Mouse (Mus musculus) heart, embryonic 11.5 days (tissue): ENCODE measurements around the gene Zfp341. TPM values are rescaled to one million over a fixed set of nuclear protein-coding genes. Genes with fewer than 3 reads are reported as not detected.
A peak's percentile ranks its signal among the peaks of the same experiment; 100 is the strongest.

Experiments
- ATAC-seq: fragments of 200-750 bp; cut with Nextera tagmentation; replicated peaks from 2 replicates; pipeline ENCODE4 v1.8.0; 2017; ENCODE audit warnings: moderate library complexity; ENCODE audit not compliant: insufficient number of reproducible peaks, low FRiP score, low TSS enrichment
- H3K27ac ChIP-seq: fragments of 300-500 bp; sonication (generic); 2 replicates; pipeline ENCODE4 v1.5.1; 2014; ENCODE audit warnings: mild to moderate bottlenecking, low read depth, low read length
- H3K27me3 ChIP-seq: fragments of 300-500 bp; sonication (generic); 2 replicates; pipeline ENCODE4 v1.6.1; 2014; ENCODE audit warnings: mild to moderate bottlenecking, low read length, mixed read lengths; ENCODE audit not compliant: control insufficient read depth, insufficient read depth
- H3K36me3 ChIP-seq: fragments of 300-500 bp; sonication (generic); 2 replicates; pipeline ENCODE4 v1.6.1; 2014; ENCODE audit warnings: mild to moderate bottlenecking, low read length, moderate library complexity, mixed read lengths; ENCODE audit not compliant: control insufficient read depth, insufficient read depth
- H3K4me1 ChIP-seq: fragments of 300-500 bp; sonication (generic); 2 replicates; pipeline ENCODE4 v1.6.1; 2014; ENCODE audit warnings: low read length; ENCODE audit not compliant: control insufficient read depth, insufficient read depth
- H3K4me2 ChIP-seq: fragments of 300-500 bp; sonication (generic); 2 replicates; pipeline ENCODE4 v1.6.1; 2014; ENCODE audit warnings: mild to moderate bottlenecking, moderate library complexity
- H3K4me3 ChIP-seq: fragments of 300-500 bp; sonication (generic); 2 replicates; pipeline ENCODE4 v1.5.1; 2014; ENCODE audit warnings: low read depth, low read length
- H3K9ac ChIP-seq: fragments of 300-500 bp; sonication (generic); 2 replicates; pipeline ENCODE4 v1.6.1; 2014; ENCODE audit warnings: mild to moderate bottlenecking, low read depth, low read length, moderate library complexity
- H3K9me3 ChIP-seq: fragments of 300-500 bp; sonication (generic); replicated peaks from 2 replicates; pipeline ENCODE4 v1.6.1; 2016; ENCODE audit warnings: low read length; ENCODE audit not compliant: control insufficient read depth
- WGBS: fragments of 180-500 bp; shearing (Covaris S2); extraction: QIAGEN DNeasy Blood & Tissue Kit; methylation state at CpG from one replicate; pipeline ENCODE4 v1.1.7; 2014; ENCODE audit not compliant: insufficient replicate concordance; 5-methylcytosine and 5-hydroxymethylcytosine counted together
- polyA plus RNA-seq: library from polyadenylated mRNA; unstranded; fragments of >200 nt; fragmentation: Nextera tagmentation; extraction: Ambion mirVana; gene quantifications from 2 replicates; pipeline ENCODE4 v1.2.1, GENCODE M21; 2014

The Zfp341 gene
- polyA plus RNA-seq, 1 experiment from 2014 or later = 0.77 TPM

- Histone ChIP-seq H3K4me1 (no peaks in the 10 kb centered on the region), H3K27me3 (no peaks in the 10 kb centered on the region), H3K9me3 (0 out of 2 replicates have a peak, but pooled peaks cover 3% of the 10 kb centered on the region), H3K4me3 (no peak overlapping the region), H3K4me2 (no peak overlapping the region), H3K9ac (no peak overlapping the region), H3K27ac (no peak overlapping the region), H3K36me3 (no peaks in the 10 kb centered on the region)
- no peak for ATAC-seq
- 82% methylated on average over 3 of the region's 3 CpGs for WGBS
Observed at GRCm38 (mm10) chr2:154597399-154597798, 15.7 kb upstream of the Zfp341 start.

GRCm38 (mm10) chr2:154600586-154600985 is 12.5 kb upstream of the Zfp341 start:
- no peak overlapping the region for H3K9ac ChIP-seq
- no peaks in the 10 kb centered on the region for H3K27me3 ChIP-seq
- no peak overlapping the region for H3K27ac ChIP-seq
- no peaks in the 10 kb centered on the region for H3K9me3 ChIP-seq
- no peak overlapping the region for H3K4me2 ChIP-seq
- 67% methylated on average over 6 of the region's 6 CpGs for WGBS
- ATAC-seq = no peak
- no peak overlapping the region for H3K4me3 ChIP-seq
- H3K4me1 ChIP-seq = no peaks in the 10 kb centered on the region
- H3K36me3 ChIP-seq = no peaks in the 10 kb centered on the region

- 78% methylated on average over 3 of the region's 3 CpGs for WGBS
- no peak for ATAC-seq
Observed at GRCm38 (mm10) chr2:154601324-154601723, 11.8 kb upstream of the Zfp341 start.

DNA sequence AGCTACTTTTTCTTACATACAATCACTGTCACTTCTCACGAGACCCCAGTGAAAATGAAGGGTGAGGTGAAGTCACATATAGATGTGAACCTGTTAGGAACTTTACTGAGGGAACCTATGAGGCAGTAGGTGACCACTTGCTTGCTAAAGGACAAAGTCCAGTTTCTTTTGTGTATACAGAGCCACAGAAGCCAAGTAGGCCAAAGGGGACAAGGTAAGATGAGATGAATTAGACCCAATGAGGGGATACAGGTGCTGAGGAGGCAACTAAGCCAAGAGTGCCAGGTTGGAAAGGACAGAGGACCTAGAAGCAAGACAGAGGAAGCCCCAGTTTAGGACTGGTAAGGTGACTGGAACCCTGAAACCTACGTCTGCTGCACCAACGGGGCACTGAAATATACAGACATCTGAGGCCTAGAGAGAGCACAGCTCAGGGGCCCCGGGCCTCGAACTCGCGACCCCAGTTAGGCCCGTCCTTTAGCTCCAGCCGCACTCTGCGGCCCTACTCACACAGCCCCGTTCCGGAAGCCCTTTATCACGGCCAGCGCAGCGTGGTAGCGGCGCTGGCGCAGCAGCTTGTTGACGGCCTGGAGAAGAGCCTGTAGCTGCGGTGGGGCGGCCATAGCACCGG is 10.0 kb upstream of the Zfp341 start:
- WGBS = 18% methylated on average over 22 of the region's 22 CpGs

More at GRCm38 (mm10) chr2:154601324-154601723, 11.8 kb upstream of the Zfp341 start:
- H3K4me1 ChIP-seq = no peaks in the 10 kb centered on the region
- no peak overlapping the region for H3K4me3 ChIP-seq
- no peaks in the 10 kb centered on the region for H3K36me3 ChIP-seq
- H3K27me3 ChIP-seq = no peaks in the 10 kb centered on the region
- H3K27ac ChIP-seq = no peak overlapping the region
- no peak overlapping the region for H3K4me2 ChIP-seq
- H3K9ac ChIP-seq = no peak overlapping the region
- H3K9me3 ChIP-seq = no peaks in the 10 kb centered on the region

GRCm38 (mm10) chr2:154603638-154604153 is 9.4 kb upstream of the Zfp341 start, which contains the start of gene Pxmp4:
TSS of gene Pxmp4 (minus strand) at chr2:154603708.
- peak within 1 kb of the TSS; percentile 91 for H3K9ac ChIP-seq
- H3K27me3 ChIP-seq = peaks cover 4% of the 10 kb centered on the region; the same call in 1 of the 2 replicates
- no peaks in the 10 kb centered on the region for H3K4me1 ChIP-seq
- WGBS = under 1% methylated on average over 13 of the region's 13 CpGs
- no peaks in the 10 kb centered on the region for H3K36me3 ChIP-seq
- peak within 1 kb of the TSS; percentile 81 for H3K4me3 ChIP-seq
- H3K9me3 ChIP-seq = no peaks in the 10 kb centered on the region
- H3K27ac ChIP-seq = peak within 1 kb of the TSS; percentile 65
- H3K4me2 ChIP-seq = peak within 1 kb of the TSS; percentile 66
- ATAC-seq = peak; percentile 100

More for the DNA sequence above, 10.0 kb upstream of the Zfp341 start:
- Histone ChIP-seq H3K27ac (peak overlapping the region; percentile 65), H3K4me3 (peak overlapping the region; percentile 81), H3K36me3 (no peaks in the 10 kb centered on the region), H3K9ac (peak overlapping the region; percentile 91), H3K9me3 (no peaks in the 10 kb centered on the region), H3K4me1 (no peaks in the 10 kb centered on the region), H3K27me3 (no peaks in the 10 kb centered on the region), H3K4me2 (peak overlapping the region; percentile 66)
- ATAC-seq = no peak; the same call in 1 of the 2 replicates

GRCm38 (mm10) chr2:154604156-154604555 is 8.9 kb upstream of the Zfp341 start:
- Histone ChIP-seq H3K4me2 (peak overlapping the region; percentile 66), H3K4me1 (no peaks in the 10 kb centered on the region), H3K4me3 (peak overlapping the region; percentile 81), H3K27ac (no peak overlapping the region), H3K9ac (peak overlapping the region; percentile 50), H3K27me3 (peaks cover 5% of the 10 kb centered on the region; the same call in 1 of the 2 replicates), H3K36me3 (no peaks in the 10 kb centered on the region), H3K9me3 (no peaks in the 10 kb centered on the region)
- ATAC-seq = no peak
- 29% methylated on average over 7 of the region's 7 CpGs for WGBS

GRCm38 (mm10) chr2:154606965-154607364 is 6.1 kb upstream of the Zfp341 start:
- WGBS = 69% methylated on average over 1 of the region's 1 CpGs

DNA sequence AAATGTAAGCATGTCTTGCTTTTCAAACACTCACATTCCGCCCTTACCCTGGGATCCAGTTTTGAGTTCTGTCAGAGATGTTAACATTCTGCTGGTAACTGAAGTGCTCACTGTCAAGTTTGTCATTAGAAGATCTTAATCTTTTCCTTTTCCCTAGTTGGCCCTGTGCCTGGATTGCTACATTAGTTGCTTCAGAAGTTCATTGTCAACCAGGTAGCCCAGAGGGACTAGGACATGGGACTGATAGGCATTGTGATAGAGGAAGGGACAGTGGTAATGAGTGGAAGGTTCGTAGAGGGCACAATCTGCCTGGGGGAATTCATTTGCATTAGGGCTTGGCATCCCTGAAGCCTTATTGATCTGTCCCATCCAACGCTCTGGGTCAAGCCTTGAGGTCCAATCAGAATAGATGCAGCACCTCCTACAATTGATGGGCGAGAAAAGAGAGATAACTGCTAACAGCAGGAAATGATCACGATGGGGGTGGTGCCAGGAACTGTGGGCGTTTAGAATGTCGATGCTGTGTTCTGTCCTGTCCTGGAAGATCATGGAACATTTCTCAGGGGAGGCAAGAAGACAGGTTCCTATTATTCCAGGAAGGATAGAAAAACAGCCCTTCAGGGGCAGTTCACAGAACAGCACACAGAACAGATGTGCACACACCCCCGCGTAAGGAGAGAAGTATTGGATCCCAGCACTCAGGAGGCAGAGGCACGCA is 3.9 kb upstream of the Zfp341 start:
- 55% methylated on average over 10 of the region's 10 CpGs for WGBS
- H3K36me3 ChIP-seq = no peaks in the 10 kb centered on the region
- no peak overlapping the region for H3K4me3 ChIP-seq
- H3K27ac ChIP-seq = no peak overlapping the region
- peaks cover 5% of the 10 kb centered on the region; the same call in 1 of the 2 replicates for H3K27me3 ChIP-seq
- ATAC-seq = no peak
- no peaks in the 10 kb centered on the region for H3K9me3 ChIP-seq
- H3K4me2 ChIP-seq = no peak overlapping the region
- no peak overlapping the region for H3K9ac ChIP-seq
- no peaks in the 10 kb centered on the region; the same call in 1 of the 2 replicates for H3K4me1 ChIP-seq

More at GRCm38 (mm10) chr2:154606965-154607364, 6.1 kb upstream of the Zfp341 start:
- Histone ChIP-seq H3K4me3 (no peak overlapping the region), H3K27ac (no peak overlapping the region), H3K4me2 (no peak overlapping the region), H3K9me3 (no peaks in the 10 kb centered on the region), H3K36me3 (no peaks in the 10 kb centered on the region), H3K27me3 (peaks cover 5% of the 10 kb centered on the region; the same call in 1 of the 2 replicates), H3K9ac (no peak overlapping the region), H3K4me1 (no peaks in the 10 kb centered on the region)
- ATAC-seq = no peak
